Mouse (Mus musculus) cortical plate, adult 2 months (tissue): ENCODE results near the gene Necab3.

Experiments used
- CTCF ChIP-seq: fragments of 200-500 bp; IDR thresholded peaks from 2 replicates; pipeline ENCODE4 v1.5.1; 2011; ENCODE audit warnings: mild to moderate bottlenecking, control low read depth, low read length; ENCODE audit not compliant: insufficient read depth; ENCODE audit errors: extremely low read depth
- POLR2A ChIP-seq: fragments of 200-500 bp; IDR thresholded peaks from 2 replicates; pipeline ENCODE4 v1.6.1; 2011; ENCODE audit warnings: mild to moderate bottlenecking, low read length, control low read depth; ENCODE audit not compliant: insufficient read depth; ENCODE audit errors: extremely low read depth

DNA sequence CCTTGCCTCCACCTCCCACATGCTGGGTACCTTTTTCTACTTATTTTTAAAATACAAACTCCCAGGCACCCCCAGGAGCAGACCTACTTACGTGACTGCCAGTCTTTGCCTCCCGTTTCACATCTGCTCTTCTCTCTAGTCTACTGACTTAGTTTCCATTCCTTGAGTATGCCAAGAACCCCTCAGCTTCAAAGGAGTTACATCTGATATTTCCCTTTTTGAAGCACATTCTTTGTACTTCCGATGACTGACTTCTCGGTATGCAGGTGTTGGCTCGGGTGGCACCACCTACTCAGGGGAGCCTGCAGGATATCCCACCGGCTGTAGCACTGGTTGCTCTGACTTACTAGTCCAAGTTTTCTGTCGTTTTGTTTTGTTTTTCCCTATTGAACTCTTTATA, 45.5 kb upstream of the Necab3 start:
- no peak for TF ChIP-seq CTCF
- no peak for TF ChIP-seq POLR2A
